In genomic region chr4:131615587-131615986, GRCm38 (mm10) we compare ENCODE assay signal across 11 mouse cellular contexts.
DNase-seq lines count a peak whose midpoint lies in the region; ATAC-seq and TF ChIP-seq lines count a peak whose summit lies in the region.
"Had no signal": no experiment of that assay in that cellular context is flagged by ENCODE, and none has a peak within 500 bp of the region (broad histone marks: within the 10 kb centered on the region; RNA-seq: fewer than 3 reads in every experiment).

No protein-coding gene starts in this region.

- TF ChIP-seq CTCF in midbrain, postnatal 0 days (IDR thresholded peaks at IDR 0.05): no peak

- no peaks in the 10 kb centered on the region for H3K27me3 ChIP-seq in hindbrain, embryonic 14.5 days (ENCODE audit: control insufficient read depth, insufficient read depth, low read length)
- H3K27me3 ChIP-seq in hindbrain, embryonic 10.5 days (ENCODE audit: insufficient read depth, poor library complexity, severe bottlenecking): no peaks in the 10 kb centered on the region
- no peaks in the 10 kb centered on the region for H3K27me3 ChIP-seq in midbrain, postnatal 0 days (ENCODE audit: insufficient read depth, low read length)
- no peaks in the 10 kb centered on the region for H3K27me3 ChIP-seq in midbrain, embryonic 15.5 days (replicated peaks)

- H3K4me3 ChIP-seq in hindbrain, embryonic 14.5 days (replicated peaks; ENCODE audit: low read length): no peak overlapping the region
- no peak overlapping the region for H3K4me3 ChIP-seq in hindbrain, embryonic 10.5 days
- H3K4me3 ChIP-seq in midbrain, postnatal 0 days (ENCODE audit: low read depth, low read length): no peak overlapping the region
- no peak overlapping the region for H3K4me3 ChIP-seq in midbrain, embryonic 15.5 days
- H3K4me3 ChIP-seq: limb, embryonic 15.5 days had no signal

- no peaks in the 10 kb centered on the region for H3K36me3 ChIP-seq in hindbrain, embryonic 14.5 days (replicated peaks; ENCODE audit: control insufficient read depth, insufficient read depth)
- no peaks in the 10 kb centered on the region for H3K36me3 ChIP-seq in hindbrain, embryonic 10.5 days
- no peaks in the 10 kb centered on the region for H3K36me3 ChIP-seq in midbrain, postnatal 0 days (ENCODE audit: insufficient read depth, low read length)
- H3K36me3 ChIP-seq in midbrain, embryonic 15.5 days (replicated peaks): no peaks in the 10 kb centered on the region
- H3K36me3 ChIP-seq: limb, embryonic 15.5 days had no signal

- WGBS in hindbrain, embryonic 14.5 days: 77% methylated on average over 12 of the region's 12 CpGs
- 88% methylated on average over 12 of the region's 12 CpGs for WGBS in hindbrain, embryonic 10.5 days
- 72% methylated on average over 12 of the region's 12 CpGs for whole genome bisulfite sequencing in midbrain, postnatal 0 days
- 81% methylated on average over 12 of the region's 12 CpGs for WGBS in midbrain, embryonic 15.5 days

- no peak for ATAC-seq in hindbrain, embryonic 14.5 days (ENCODE audit: low FRiP score)
- no peak for ATAC-seq in midbrain, postnatal 0 days (ENCODE audit: low FRiP score)
- ATAC-seq in midbrain, embryonic 15.5 days (replicated peaks): no peak
- ATAC-seq in megakaryocyte-erythroid progenitor cell, adult 5-6 weeks (replicated peaks; ENCODE audit: low FRiP score, low TSS enrichment, poor library complexity, severe bottlenecking): no peak

- H3K9me3 ChIP-seq in hindbrain, embryonic 14.5 days (ENCODE audit: control insufficient read depth, low read length): no peaks in the 10 kb centered on the region
- 0 out of 2 replicates have a peak, but pooled peaks cover 3% of the 10 kb centered on the region for H3K9me3 ChIP-seq in hindbrain, embryonic 10.5 days
- no peaks in the 10 kb centered on the region for H3K9me3 ChIP-seq in midbrain, postnatal 0 days (ENCODE audit: low read length)
- H3K9me3 ChIP-seq in midbrain, embryonic 15.5 days: no peaks in the 10 kb centered on the region
- H3K9me3 ChIP-seq: limb, embryonic 15.5 days had no signal

- no peak overlapping the region for H3K27ac ChIP-seq in hindbrain, embryonic 14.5 days
- no peak overlapping the region for H3K27ac ChIP-seq in hindbrain, embryonic 10.5 days
- H3K27ac ChIP-seq in midbrain, postnatal 0 days (ENCODE audit: low read depth, low read length): no peak overlapping the region
- H3K27ac ChIP-seq in midbrain, embryonic 15.5 days: no peak overlapping the region
- H3K27ac ChIP-seq: limb, embryonic 15.5 days had no signal

- no peaks in the 10 kb centered on the region for H3K4me1 ChIP-seq in hindbrain, embryonic 14.5 days (replicated peaks; ENCODE audit: control insufficient read depth, insufficient read depth, low read length)
- H3K4me1 ChIP-seq in hindbrain, embryonic 10.5 days (replicated peaks): no peaks in the 10 kb centered on the region
- H3K4me1 ChIP-seq in midbrain, postnatal 0 days (ENCODE audit: insufficient read depth, low read length): no peaks in the 10 kb centered on the region
- H3K4me1 ChIP-seq in midbrain, embryonic 15.5 days: no peaks in the 10 kb centered on the region

- no peak overlapping the region for H3K4me2 ChIP-seq in hindbrain, embryonic 14.5 days (replicated peaks)
- H3K4me2 ChIP-seq in midbrain, postnatal 0 days (ENCODE audit: low read depth, low read length, poor library complexity, severe bottlenecking): no peak overlapping the region
- H3K4me2 ChIP-seq in midbrain, embryonic 15.5 days: no peak overlapping the region
- H3K4me2 ChIP-seq: limb, embryonic 15.5 days had no signal

- peak; percentile 41 for DNase-seq in hindbrain, embryonic 14.5 days (ENCODE audit: low spot score)
- DNase-seq in hindbrain, embryonic 10.5 days (ENCODE audit: low spot score): no peak
- DNase-seq in midbrain, postnatal 0 days (ENCODE audit: low spot score): peak; percentile 69
- DNase-seq in layer of hippocampus, adult 8-10 months (ENCODE audit: low spot score in 2 of 2): peak; percentile 11 to 56
- DNase-seq in right cerebral cortex, postnatal 14 days: peak; percentile 27
- no peak for DNase-seq in cerebellum, postnatal 25 days
- DNase-seq: kidney, postnatal 25 days; thymus, postnatal 4 days had no signal

- no peak overlapping the region for H3K9ac ChIP-seq in hindbrain, embryonic 14.5 days
- H3K9ac ChIP-seq in midbrain, postnatal 0 days (replicated peaks; ENCODE audit: low read length, poor library complexity, severe bottlenecking): no peak overlapping the region
- no peak overlapping the region for H3K9ac ChIP-seq in midbrain, embryonic 15.5 days
- H3K9ac ChIP-seq: limb, embryonic 15.5 days had no signal

Comparison
In these comparisons a context has a peak if more than half of its experiments do, and no peak if none do; other contexts are left out.
1. DNase-seq: peak in hindbrain, embryonic 14.5 days (single experiment), midbrain, postnatal 0 days (single experiment), layer of hippocampus, adult 8-10 months (2 of 2) and right cerebral cortex, postnatal 14 days (single experiment); none in hindbrain, embryonic 10.5 days (single experiment) and cerebellum, postnatal 25 days (0 of 2).